Mouse (Mus musculus): ENCODE data around the gene Chit1.
A peak's percentile ranks its signal among the peaks of the same experiment; 100 is the strongest.

Chit1 gene

DNA sequence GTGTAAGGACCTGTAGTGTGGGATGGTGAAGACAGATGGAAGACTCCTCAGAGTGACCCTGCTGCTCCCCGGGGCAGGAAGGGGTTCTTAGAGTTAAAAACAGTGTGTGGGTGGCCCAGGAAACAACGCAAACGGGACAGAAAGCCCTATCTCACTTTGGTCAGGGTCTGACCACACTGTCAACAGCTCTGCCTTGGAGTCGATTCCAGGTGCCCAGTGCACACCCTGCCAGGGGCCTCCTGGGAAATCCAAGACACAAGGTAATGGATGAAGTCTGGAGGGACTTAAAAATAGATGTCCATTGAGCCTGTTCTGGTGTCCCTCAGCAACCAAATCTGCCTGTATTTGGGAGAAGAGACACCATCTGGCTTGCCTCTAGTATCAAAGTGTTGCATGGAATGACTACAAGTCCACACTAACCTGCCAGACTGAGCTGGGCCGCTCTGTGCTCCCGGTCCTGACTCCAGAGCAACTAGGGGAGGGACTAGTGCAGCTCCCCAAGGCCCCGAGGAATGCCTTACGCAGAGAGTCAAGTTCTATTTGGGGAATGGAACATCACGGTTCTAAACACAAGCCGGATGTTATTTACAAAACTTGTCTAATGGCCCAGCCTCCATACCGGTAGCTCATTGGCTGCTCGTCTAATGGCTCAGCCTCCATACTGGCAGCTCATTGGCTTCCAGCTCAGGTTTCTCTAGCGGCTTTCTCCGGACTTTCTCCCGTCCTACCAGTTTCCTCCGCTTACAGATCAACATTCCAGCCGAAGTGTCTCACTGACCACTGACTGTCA is 12.1 kb upstream of the Chit1 start:
- DNase-seq (ENCODE audit: low read depth, low spot score): peak; percentile 82

DNA sequence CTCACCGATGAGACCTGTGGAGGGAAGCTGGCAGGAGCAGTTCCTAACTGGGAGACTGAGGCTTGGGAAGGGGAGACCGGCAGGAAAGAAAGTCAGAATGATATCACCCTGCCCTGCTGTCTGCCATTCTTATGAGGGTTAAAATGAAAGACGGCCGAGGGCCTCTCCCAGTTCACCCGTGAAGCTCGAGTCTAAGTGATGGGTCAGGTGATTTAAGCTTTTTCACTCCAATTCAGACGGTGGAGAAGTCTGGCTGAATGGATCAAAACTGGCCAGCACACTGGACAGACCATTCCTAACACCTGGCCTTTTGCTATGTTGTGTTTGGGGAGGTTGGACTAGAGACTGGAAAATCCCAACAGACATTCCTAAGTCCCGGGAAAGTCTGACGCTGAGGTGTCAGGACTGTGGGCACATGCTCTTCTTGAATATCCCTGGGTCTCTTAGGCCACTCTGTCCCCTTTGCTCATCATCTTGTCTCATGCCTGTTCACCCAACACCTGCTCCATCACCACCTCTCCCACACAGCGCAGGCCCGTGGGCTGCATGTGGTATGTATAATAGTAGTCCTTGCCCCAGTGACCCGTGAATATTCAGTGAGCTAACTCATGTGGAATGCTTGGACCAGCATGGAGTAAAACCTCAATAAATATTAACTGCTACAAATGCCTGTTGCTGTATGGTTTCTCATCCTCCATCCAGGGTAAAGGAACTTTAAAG is 11.4 kb upstream of the Chit1 start:
- DNase-seq (ENCODE audit: low read depth, low spot score): no peak

DNA sequence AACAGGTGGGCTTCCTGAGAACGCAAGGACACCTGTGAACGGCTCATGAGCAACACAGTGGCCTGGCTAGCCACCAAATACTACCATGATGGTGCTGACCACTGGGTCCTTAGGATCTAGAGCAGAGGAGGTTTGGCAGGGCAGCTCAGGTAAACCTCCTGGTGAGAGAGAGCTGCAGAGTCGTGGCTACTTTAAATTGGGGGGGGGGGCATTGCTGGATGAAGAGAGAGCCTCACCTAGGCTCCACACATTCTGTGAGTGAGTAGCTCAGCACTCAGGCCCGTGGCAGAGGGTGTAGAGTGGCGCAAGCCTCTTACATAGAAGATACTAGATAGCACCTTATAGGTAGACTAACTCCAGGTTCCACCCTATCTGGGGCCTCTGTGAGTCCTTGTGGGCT is 10.6 kb upstream of the Chit1 start:
- no peak for DNase-seq (ENCODE audit: low read depth, low spot score)

DNA sequence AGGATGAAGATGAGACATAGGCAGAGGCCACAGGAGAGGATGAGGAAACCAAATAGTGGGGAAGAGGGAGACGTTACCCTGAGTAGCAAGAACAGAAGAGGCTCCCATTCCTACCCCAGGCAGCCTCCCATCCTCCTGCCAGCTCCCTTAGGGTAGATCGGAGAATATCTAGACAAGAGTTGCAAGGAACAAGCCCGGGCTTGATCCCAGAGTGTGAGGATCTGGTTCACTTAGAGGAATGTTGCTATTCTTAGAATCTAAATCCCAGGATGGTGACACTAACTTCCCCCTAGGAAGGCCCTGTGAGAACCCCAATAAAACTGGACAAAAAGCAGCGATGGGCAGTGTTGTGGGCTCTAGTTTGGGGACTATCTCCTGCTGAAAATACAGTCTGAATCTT is 10.1 kb upstream of the Chit1 start:
- DNase-seq (ENCODE audit: low read depth, low spot score): no peak

GRCm38 (mm10) chr1:134101593-134101992 is 9.4 kb upstream of the Chit1 start:
- DNase-seq (ENCODE audit: low read depth, low spot score): no peak

DNA sequence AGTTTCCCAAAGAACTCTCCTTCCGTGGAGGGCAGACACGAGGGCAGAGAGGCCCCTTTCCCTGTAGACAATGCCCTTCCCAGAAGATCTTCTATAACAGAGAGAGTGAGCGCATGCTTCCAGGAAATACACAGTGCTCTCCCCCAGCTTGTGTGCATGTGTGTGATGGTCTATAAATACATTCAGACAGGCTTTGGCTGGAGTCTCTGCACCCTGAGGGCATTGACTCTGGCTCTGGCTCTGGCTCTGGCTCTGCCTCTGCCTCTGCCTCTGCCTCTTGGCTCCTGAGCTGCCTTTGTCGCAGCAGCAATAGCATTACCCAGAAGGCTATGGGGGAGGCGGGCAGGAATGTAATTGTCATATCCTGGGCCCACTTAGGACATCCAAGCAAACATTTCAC is 7.2 kb upstream of the Chit1 start:
- DNase-seq (ENCODE audit: low read depth, low spot score): no peak

DNA sequence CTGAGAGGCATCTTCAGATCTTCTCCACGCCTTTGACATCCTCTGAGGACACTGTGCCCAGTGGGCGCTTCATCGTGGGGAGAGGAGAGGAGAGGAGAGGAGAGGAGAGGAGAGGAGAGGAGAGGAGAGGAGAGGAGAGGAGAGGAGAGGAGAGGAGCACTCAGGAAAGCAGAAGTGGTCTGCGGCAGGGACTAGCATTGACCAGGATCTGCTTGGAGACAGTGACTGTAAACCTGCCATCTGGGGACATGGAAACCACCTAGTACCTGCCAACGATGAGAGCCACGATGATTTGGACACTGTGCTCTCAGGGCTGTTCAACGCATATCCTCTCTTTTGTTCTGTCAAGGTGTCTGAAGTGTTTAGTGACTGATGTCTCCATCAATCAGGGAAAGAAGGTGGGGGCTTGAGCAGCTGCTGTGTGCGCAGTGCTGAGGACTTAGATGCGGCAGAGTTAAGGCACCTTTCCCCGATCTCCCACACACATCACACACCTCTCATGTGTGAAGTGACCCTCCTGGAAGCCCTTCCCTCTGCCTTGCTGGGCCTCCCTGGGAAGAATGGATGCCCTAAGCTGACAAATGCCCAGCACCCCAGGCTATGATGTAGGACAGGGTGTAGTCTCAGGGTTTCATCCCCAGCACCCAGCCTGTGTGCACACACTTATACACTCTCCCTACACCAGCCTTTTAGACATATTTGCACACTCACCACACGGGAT is 5.8 kb upstream of the Chit1 start:
- no peak for DNase-seq (ENCODE audit: low read depth, low spot score)

DNA sequence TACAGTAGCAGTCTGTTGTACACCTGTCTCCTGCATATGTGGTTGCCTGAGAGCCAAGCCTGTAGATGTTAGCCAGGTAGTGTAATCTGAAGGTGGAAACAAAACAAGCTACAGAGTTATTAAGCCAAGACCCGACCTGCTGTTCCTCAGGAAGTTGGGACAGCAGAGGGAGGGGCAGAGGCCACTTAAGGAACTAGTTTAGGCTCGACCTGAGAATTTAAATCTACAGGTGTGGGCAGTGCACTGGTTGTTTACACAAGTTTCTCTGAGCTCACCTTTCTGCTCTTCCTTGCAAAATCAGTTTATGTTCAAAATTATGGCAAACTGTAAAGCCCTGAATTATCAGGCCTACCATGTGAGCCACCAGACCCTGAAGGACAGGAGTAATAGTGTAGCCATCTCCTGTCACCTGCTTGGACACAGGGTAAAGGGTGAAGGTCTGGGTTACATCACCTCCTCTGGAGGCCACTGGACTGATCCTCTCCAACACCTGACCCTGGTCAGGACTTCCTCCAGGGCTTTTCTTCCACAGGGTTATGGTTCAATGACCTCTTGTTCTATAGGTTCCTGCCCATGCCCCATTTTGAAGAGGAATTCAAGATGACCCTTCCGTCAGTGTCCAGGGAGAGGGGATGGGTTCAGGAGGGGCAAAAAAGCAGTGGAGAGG is 5.1 kb upstream of the Chit1 start:
- no peak for DNase-seq (ENCODE audit: low read depth, low spot score)

DNA sequence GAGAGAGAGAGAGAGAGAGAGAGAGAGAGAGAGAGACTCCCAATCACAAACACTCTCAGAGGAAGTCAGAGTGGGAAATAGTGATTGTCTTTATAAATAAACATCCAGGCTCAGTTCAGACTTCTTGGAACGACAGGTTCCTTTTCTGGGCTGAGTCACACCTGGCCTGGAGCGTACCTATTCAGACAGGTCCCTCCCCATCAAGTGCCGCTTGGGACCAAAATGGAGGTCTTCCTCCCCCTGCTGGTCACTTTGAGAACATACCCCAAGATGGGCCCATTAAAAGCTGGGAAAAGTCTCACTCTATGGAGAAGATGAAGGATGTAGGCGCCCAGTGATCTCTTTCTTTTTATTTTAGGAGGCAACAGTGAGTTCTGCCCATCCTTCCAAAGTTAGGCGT is 4.3 kb upstream of the Chit1 start:
- peak; percentile 70 for DNase-seq (ENCODE audit: low read depth, low spot score)

DNA sequence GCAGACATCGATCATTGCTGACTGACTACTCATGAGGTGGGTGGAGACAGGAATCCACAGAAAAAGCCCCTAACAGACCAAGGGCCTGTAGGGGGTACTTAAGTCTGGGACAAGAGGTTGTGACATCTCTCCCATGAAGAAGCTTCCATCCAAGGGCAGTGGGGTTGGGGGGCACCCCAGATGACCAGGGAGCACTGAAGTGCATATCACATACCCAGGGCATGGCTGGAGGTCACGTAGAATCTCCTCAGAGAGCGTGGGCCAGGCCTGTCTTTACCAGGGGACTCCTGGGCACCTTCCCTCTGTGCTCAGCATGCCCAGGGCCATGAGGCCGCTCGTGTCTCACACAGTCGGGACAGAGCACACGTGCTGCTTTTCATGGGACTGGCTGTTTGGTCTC is 3.3 kb upstream of the Chit1 start:
- no peak for DNase-seq (ENCODE audit: low read depth, low spot score)

- DNase-seq (ENCODE audit: low read depth, low spot score): no peak
Measured at GRCm38 (mm10) chr1:134110015-134110414, 1.0 kb upstream of the Chit1 start.

DNA sequence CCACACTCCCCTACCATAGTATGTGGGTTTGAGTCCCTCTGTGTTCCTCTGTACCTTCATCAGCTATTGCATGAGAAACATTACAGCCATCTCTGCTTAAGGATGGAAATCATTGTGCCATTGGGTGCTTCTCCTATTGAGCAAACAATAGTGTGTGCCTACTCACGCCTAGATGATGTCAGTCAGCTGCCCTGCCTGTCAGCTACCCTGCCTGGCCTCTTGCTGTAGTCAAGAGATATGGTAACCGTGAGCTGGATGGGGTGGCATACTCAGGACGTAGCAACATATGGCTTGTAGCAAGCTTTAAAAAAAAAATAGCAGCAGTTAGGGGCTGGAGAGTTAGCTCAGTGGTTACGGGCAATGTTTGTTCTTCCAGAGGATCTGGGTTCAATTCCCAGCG is 593 bp upstream of the Chit1 start:
- no peak for DNase-seq (ENCODE audit: low read depth, low spot score)

DNA sequence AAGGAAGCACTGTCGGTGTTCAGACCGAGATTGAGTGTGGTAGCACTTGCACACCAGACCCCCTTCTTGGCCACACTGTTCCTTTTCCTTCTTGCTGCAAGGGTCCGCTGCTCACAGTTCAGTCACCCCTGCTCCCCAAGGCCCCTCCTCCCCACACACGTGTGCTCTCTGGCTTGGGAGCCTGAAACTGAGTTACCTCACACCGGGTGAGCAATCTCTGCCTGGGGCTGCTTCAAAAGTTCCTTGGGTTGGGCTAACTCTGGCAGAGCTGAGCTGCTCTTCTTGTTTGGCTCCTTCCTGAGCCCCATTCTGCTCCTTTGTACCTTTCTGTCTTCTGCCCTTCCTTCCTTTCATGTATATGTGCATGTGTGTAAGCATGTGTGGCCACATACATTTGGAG is 2.5 kb downstream of the Chit1 start:
- no peak for DNase-seq (ENCODE audit: low read depth, low spot score)

DNA sequence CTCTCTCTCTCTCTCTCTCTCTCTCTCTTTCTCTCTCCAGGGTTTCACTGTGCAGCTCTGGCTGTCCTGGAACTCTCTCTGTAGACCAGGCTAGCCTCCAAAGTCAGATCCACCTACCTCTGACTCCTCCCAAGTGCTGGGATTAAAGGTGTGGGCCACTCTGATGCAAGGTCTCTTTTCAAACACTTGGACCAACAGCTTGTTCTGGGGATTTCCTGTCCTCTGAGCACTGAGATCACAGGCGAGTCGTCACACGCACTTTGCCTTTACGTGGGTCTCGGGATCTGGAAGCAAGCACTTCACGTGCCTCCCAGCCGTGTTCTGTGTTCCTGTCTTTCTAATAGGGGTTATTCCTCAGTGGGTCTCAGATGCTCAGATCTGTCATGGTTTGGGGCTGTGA is 3.0 kb downstream of the Chit1 start:
- no peak for DNase-seq (ENCODE audit: low read depth, low spot score)

GRCm38 (mm10) chr1:134114730-134115129 is 3.7 kb downstream of the Chit1 start:
- no peak for DNase-seq (ENCODE audit: low read depth, low spot score)

DNA sequence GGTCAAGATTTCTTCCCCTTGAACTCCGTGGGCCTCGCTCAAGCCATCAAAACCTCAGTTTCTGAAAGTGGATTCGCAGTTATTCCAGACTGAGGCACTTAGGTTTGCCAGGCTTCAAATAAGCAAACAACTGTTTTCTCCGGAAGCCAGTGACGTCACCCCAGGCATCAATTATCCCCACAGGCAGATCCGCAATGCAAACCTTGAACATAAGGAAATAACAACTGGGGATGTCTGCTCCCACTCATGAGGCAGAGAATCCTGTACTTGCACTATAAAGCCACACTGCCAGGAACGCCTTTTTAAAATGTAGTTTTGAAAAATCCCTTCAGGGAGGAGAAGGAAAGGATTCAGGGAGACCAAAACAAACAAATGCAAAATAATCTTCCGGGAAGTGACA is 4.4 kb downstream of the Chit1 start:
- no peak for DNase-seq (ENCODE audit: low read depth, low spot score)

DNA sequence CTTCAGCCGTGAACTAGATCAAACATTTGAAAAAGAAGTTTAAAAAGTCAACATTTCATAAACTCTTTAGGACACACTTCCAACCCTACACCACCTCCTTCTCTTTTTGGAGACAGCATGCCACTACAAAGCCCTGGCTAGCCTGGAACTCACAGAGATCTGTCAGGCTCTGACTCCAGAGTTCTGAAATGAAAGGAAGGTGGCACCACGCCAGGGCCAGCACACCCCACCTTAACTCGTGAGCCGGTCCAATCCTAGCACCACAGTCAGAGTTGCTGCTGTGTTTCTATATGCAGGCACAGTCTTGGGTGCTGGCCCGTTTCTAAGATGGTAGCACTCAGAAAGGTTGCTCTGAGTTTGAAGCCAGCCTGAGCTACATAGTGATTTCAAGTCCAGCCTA is 6.1 kb downstream of the Chit1 start:
- no peak for DNase-seq (ENCODE audit: low read depth, low spot score)

DNA sequence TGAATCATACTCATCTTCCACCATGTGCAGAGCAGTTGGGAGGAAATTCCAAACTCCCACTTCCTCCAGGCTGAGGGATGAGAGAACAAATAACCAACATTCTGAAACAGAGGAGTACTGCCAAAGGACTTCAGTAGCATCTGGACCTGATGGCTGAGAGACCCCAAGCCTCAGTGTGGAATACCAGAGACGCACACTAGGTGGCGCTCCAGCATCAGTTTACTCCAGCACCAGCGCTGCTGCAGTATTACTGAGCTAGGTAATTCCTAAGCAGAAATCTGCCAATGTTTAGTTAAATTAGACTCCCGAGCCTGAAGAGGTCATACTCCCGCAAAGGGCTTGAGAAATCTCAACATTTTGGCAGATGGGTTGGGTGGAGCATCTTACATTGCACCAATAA is 9.1 kb downstream of the Chit1 start:
- peak; percentile 56 for DNase-seq (ENCODE audit: low read depth, low spot score)

- DNase-seq (ENCODE audit: low read depth, low spot score): no peak
Measured at GRCm38 (mm10) chr1:134122195-134122594, 11.2 kb downstream of the Chit1 start.

DNA sequence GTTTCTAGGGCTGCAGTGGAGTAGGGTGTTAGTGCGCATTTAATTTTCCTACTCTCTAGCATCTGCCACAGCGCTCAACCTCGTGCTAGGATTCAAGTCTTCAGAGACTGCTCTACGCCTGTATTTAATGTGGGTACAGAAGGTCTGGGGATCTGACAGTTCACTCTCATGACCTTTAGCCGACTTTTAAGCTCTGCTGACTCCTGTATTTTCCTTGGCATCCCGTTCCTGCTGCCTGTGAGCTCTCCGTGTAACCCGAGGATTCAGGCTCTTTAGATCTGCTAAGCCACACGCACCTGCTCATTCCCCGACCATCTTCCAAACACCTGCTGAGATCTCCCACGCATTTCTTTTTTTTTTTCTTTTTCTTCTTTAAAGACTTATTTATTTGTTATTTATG is 22.3 kb downstream of the Chit1 start:
- DNase-seq (ENCODE audit: low read depth, low spot score): no peak

DNA sequence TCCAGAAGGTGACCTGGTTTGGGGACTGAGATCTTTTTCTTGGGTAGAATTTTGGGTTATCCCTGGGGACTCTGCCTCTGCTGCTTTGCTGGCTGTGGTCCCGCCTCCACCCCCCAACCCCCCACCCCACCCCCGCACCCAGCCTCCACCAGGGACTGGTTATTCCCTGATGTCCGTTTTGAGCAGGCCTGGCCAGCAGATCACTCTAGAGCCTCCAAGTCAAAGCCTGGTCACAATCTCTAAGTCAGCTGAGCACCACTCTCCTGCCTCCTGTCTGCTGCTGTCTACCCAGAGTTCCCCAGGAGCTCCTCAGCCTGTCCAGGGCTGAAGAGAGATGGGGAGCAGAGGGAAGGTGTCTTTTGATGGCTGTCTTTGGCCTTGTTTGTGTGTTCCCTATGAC is 25.3 kb downstream of the Chit1 start:
- no peak for DNase-seq (ENCODE audit: low read depth, low spot score)

DNA sequence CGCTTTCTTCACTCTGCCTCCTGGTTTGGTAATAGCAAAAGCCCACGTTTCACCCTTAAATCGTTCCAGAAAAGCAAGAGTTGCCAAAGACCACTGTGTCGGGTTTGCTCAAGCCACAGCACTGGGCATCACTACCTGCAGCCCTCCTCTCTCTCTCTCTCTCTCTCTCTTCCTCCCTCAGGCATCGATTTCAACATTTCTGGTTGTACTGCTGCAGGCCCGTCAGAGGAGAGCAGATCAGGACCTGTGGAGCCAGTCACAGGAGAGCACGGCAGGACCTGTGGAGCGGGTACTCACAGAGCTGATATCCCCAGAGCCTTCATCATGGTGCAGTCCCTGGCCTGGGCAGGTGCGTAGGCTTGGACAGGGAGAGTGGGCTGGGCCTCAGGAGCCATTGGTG is 27.4 kb downstream of the Chit1 start:
- DNase-seq (ENCODE audit: low read depth, low spot score): no peak

Measured in c-Kit-negative CD71-positive TER-119-positive erythroid progenitor cells, embryonic 14.5 days (primary cell).